Mouse (Mus musculus) erythroblast, adult 5-6 weeks (primary cell): ENCODE results near the gene Hps3. TPM values are rescaled to one million over a fixed set of nuclear protein-coding genes. Genes with fewer than 3 reads are reported as not detected.
"Not testable (repeated sequence)": the region's sequence is repeated elsewhere in the genome, so short reads cannot be mapped to it uniquely, and the experiment has no call there.

Experiments used
- ATAC-seq: replicated peaks from 2 replicates; pipeline ENCODE4 v1.8.0; 2016; ENCODE audit warnings: moderate number of reproducible peaks, mild to moderate bottlenecking, moderate TSS enrichment, inconsistent platforms; ENCODE audit not compliant: poor library complexity, low FRiP score, severe bottlenecking
- total RNA-seq, 2 experiments: library from RNA; stranded (forward) in 1 of 2; stranded (reverse) in 1 of 2; fragments of 150-400 nt in 1 of 2; fragments of 200-764, 138-1000 nt in 1 of 2; gene quantifications; 2 replicates each; pipeline versions ENCODE4 v1.2.3 to v1.2.4; 2015 to 2017; ENCODE audit warnings: low replicate concordance in 2 of 2

Hps3 gene
- total RNA-seq, 2 experiments from 2014 or later: 5.8 to 14.6 TPM

GRCm38 (mm10) chr3:19956885-19957284, 78.2 kb downstream of the Hps3 start, which contains the start of gene Cp:
Cp (plus strand) TSS chr3:19957054.
- no peak for ATAC-seq

GRCm38 (mm10) chr3:19953865-19954264, 81.2 kb downstream of the Hps3 start:
- no peak for ATAC-seq

GRCm38 (mm10) chr3:19953425-19953824, 81.7 kb downstream of the Hps3 start:
- ATAC-seq: no peak

- ATAC-seq: not testable (repeated sequence)
Observed at GRCm38 (mm10) chr3:19949401-19949800, 85.7 kb downstream of the Hps3 start.

- ATAC-seq: no peak
Observed at GRCm38 (mm10) chr3:19948552-19948951, 86.6 kb downstream of the Hps3 start.

Other genes starting within 250 kb of the Hps3 start
- 2.1 and 5.9 TPM in 2 replicates for gene Cp, start 78.3 kb downstream of the Hps3 start, total RNA-seq (2015; ENCODE audit: low replicate concordance)
- gene Cp, start 78.3 kb downstream of the Hps3 start, total RNA-seq (2017; ENCODE audit: low replicate concordance): 2.4 and 8.9 TPM in 2 replicates
- 8.6 and 22.1 TPM in 2 replicates for gene Hltf, start 22.5 kb upstream of the Hps3 start, total RNA-seq (2015; ENCODE audit: low replicate concordance)
- gene Hltf, start 22.5 kb upstream of the Hps3 start, total RNA-seq (2017; ENCODE audit: low replicate concordance): 9.3 and 9.5 TPM in 2 replicates
- 42.5 and 48.1 TPM in 2 replicates for gene Gyg, start 120.0 kb upstream of the Hps3 start, total RNA-seq (2015; ENCODE audit: low replicate concordance)
- gene Gyg, start 120.0 kb upstream of the Hps3 start, total RNA-seq (2017; ENCODE audit: low replicate concordance): 13.7 and 15.5 TPM in 2 replicates
- 71.9 and 122 TPM in 2 replicates for gene Cpa3, start 206.9 kb upstream of the Hps3 start, total RNA-seq (2015; ENCODE audit: low replicate concordance)
- gene Cpa3, start 206.9 kb upstream of the Hps3 start, total RNA-seq (2017; ENCODE audit: low replicate concordance): 21.2 and 29.3 TPM in 2 replicates
- not detected in 2 replicates for gene Cpb1, start 240.4 kb upstream of the Hps3 start, total RNA-seq (2015; ENCODE audit: low replicate concordance)
- gene Cpb1, start 240.4 kb upstream of the Hps3 start, total RNA-seq (2017; ENCODE audit: low replicate concordance): not detected in 2 replicates